Mouse (Mus musculus): Measurements from ENCODE around the gene Stag2. TPM values are rescaled to one million over a fixed set of nuclear protein-coding genes. Genes with fewer than 3 reads are reported as not detected.

Gene Stag2
- total RNA-seq, 2 experiments from 2014 or later: 49.8 to 52.0 TPM

DNA sequence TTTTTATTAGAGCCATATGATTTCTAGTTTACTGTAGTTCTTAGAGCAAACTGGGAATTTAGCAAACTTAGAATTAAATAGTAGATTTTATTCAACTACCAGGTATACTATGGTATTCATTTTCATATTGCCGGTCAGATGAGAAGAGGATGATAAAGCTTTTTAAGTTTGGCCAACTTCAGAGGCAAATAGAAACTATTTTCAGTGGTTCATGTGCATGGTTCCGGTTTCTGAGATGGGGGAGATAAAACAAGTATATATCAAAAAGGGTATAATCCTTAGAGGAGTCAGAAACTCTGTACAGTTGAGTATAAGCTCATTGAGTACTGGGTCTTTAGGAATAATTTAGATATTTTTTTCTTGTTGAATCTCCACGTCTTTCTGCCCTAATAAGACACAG lies 45.5 kb downstream of the Stag2 start:
- no peak for DNase-seq
- intact Hi-C loops (cut with DNase I): no loop called here

DNA sequence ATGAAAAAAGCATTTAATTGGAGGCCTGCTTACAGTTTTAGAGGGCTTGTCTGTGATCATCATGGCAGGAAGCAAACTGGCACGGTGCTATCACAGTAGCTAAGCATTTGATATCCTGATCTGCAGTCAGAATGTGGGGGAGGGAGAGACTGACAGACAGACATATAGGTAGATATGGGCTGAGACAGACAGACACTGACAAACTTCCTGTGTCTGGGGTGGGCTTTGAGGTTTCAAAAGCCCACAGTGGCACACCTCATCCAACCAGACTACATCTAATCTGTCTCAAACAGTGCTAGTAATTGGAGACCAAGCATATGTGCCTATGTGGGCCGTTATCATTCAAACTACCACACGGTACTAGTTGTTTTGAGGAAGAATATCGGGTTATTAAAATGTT lies 53.4 kb downstream of the Stag2 start:
- intact Hi-C loops (cut with DNase I): no loop called here
- DNase-seq: no peak

DNA sequence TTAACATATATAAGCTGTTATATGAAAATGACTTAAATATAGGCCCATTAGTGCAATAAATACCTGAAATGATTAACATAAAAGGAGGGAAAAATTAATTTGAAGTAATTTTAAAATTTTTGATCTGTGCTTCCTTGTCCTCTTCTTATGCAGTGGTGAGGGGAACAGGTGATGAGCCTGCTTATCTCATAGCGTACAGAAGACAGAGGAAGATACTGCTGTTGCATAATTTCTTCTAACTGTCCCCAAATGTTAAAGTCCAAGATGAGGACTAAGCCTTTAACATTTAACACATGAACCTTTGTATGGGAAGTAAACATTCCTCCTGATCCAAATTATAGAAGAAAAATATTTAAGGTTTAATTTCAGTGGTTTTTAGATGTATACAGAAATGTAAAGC lies 66.6 kb downstream of the Stag2 start:
- intact Hi-C loops (cut with DNase I): no loop called here
- DNase-seq: no peak

DNA sequence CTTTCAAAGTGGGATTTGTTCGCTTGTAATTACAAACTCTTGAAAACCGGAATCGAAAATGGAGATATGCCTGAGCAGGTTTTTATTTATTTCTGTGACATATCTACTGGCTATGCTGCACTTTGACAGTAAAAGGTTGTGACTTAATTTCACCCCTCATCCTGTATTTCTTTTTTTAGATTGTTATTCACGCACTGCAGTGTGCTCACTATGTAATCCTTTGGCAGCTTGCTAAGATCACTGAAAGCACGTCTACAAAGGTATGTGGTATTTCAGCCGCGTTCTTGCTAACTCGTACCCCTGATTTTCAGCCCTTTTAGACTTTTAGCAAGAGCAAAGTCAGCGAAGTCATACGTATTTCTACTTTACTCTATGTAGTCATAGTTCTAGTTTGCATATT lies 101.2 kb downstream of the Stag2 start:
- intact Hi-C loops (cut with DNase I): no loop called here
- DNase-seq: no peak

DNA sequence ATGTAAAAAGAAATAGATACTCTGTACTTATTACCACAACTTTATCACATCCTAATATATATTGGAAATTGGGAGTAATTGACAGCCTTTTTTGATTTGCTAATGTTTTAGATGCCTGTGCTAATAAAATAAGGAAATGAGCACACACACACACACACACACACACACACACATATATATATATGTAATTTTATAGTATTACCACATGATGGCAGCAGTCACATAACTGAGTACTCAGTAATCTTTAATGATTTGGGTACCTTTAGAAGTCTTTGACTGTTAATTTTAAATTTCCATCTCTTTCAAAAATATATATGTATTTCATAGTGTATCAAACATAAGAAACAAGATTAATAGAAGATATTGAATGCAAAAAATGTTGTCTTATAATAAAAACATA lies 123.6 kb downstream of the Stag2 start:
- DNase-seq: no peak
- intact Hi-C loops (cut with DNase I): no loop called here

DNA sequence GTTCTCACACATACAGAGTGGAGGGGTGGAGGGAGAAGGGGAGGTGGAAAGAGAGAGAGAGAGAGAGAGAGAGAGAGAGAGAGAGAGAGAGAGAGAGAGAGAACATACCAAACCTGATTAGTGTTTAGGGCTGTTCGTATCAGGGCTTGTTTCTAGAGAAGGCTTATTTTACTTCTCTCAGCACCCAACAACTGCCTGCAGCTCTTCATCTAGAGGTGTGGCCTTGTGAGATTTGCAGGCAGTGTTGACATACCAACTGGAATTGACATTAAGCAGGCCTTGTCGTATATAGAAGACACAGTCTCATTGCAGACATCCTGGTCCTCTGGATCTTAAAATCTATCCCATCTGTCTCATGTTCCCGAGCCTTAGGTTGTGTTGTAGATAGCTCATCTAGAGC lies 141.1 kb downstream of the Stag2 start:
- no peak for DNase-seq
- intact Hi-C loops (cut with DNase I): no loop called here

DNA sequence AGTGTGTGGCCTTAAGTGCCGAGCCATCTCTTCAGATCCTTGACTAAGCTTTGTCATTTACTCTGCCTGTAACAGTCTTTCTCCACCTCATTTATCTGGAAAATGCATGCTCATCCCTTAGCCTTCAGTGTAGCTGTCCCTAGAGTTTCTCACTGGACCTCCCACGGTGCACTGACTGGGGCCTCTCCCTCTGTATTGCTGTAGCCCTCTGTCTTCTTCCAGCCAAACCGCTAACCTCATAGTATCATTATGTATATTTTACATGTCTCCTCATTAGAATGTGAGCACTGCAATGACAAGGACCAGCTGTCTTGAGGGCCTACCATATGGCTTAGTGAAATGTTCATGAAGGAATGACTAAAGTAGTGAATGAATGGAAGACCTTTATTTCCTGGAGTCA lies 166.1 kb downstream of the Stag2 start:
- DNase-seq: no peak

DNA sequence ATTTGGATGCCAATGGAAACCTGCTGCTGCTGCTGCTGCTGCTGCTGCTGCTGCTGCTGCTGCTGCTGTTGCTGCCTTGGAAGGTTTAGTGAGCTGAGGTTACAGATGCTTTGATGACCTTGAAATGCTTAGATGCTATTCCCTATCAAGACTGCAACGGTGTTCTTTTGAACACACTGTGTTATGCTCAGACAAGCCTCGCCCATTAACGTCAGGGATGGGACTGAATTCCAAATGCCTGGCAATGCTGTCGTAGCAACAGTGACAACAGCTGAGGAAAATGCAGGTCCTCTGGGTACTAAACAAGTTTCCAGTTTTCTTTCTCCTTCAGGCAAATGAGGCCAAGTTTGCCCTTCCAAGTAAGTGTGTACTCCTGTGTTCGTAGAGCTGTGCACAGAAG lies 171.3 kb downstream of the Stag2 start:
- intact Hi-C loops (cut with DNase I): no loop called here
- no peak for DNase-seq

More for the DNA sequence above, 166.1 kb downstream of the Stag2 start:
- intact Hi-C loops (cut with DNase I): no loop called here

DNA sequence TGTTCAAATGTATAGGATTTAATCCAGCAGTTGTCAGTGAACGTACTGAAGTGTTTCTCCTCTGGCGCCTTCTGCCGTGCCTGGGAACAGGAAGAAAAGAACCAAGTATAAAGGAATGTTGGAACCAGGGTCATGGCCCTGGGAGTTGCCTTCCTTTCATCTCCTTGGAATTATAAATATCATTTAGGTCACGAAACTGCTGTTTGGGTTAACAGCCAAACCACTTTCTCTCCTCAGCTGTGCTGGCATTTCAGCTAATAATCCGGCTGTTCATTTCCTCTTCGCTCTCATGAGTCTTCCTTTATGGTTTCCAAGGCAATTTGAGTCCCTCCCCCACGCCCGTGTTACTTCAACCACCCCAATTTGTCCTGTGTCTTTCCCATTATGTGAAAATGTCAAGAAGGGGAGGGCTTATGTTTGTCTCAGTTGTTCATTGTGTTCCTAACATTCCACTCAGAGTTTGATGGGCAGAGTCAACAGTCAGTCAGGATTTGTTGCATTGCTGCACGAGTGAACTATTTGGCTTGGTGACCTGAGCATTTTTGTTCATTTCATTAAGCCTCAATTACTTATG lies 172.2 kb downstream of the Stag2 start:
- intact Hi-C loops (cut with DNase I): no loop called here
- DNase-seq: no peak

DNA sequence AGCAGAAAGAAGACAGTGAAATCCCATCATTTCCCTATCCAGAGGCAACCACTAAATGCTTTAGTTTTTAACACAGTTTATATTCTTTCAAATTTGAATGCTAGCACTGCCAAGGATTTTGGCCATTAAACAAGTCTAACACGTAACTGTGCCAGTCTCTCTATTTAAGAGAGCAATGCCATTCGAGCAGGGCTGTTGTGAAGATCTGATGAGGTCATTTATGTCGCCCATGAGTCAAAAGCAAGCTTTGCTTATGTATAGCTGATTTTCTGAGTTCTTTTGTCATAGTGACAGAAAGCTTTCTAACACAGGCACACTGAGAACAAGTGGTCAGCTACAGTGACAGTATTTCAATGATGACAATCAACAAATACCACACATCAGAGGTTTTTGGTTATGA lies 175.7 kb downstream of the Stag2 start:
- intact Hi-C loops (cut with DNase I): no loop called here
- DNase-seq: no peak

Other genes with a start within 250 kb of the Stag2 start
- 10 to 100 TPM; 16.4 to 24.1 TPM for gene Thoc2, start 228.6 kb upstream of the Stag2 start, total RNA-seq (2021)
- gene Xiap, start 89.6 kb upstream of the Stag2 start, total RNA-seq (2021): 10 to 100 TPM; 17.2 to 17.6 TPM

All from gastrocnemius, postnatal 36 days (tissue).